Mouse (Mus musculus) heart, embryonic 12.5 days (tissue): ENCODE measurements around the gene Prkag2. TPM values are rescaled to one million over a fixed set of nuclear protein-coding genes. Genes with fewer than 3 reads are reported as not detected.

ENCODE experiments used
- ATAC-seq: fragments of 200-750 bp; cut with Nextera tagmentation; 2 replicates; pipeline ENCODE4 v1.8.0; 2017; ENCODE audit warnings: moderate TSS enrichment, moderate library complexity; ENCODE audit not compliant: insufficient number of reproducible peaks, low FRiP score
- H3K27ac ChIP-seq: fragments of 300-500 bp; sonication (generic); 2 replicates; pipeline ENCODE4 v1.5.1; 2016; ENCODE audit warnings: mild to moderate bottlenecking, moderate library complexity; ENCODE audit not compliant: poor library complexity, severe bottlenecking
- H3K27me3 ChIP-seq: fragments of 300-500 bp; sonication (generic); replicated peaks from 2 replicates; pipeline ENCODE4 v1.6.1; 2016; ENCODE audit warnings: mild to moderate bottlenecking, moderate library complexity
- H3K36me3 ChIP-seq: fragments of 300-500 bp; sonication (generic); 2 replicates; pipeline ENCODE4 v1.6.1; 2016; ENCODE audit warnings: mild to moderate bottlenecking, moderate library complexity
- H3K4me1 ChIP-seq: fragments of 300-500 bp; sonication (generic); replicated peaks from 2 replicates; pipeline ENCODE4 v1.6.1; 2016; ENCODE audit warnings: mild to moderate bottlenecking
- H3K4me2 ChIP-seq: fragments of 300-500 bp; sonication (generic); 2 replicates; pipeline ENCODE4 v1.6.1; 2016; ENCODE audit warnings: mild to moderate bottlenecking, moderate library complexity
- H3K4me3 ChIP-seq: fragments of 300-500 bp; sonication (generic); 2 replicates; pipeline ENCODE4 v1.5.1; 2016; ENCODE audit warnings: mild to moderate bottlenecking
- H3K9ac ChIP-seq: fragments of 300-500 bp; sonication (generic); 2 replicates; pipeline ENCODE4 v1.6.1; 2016; ENCODE audit warnings: mild to moderate bottlenecking, moderate library complexity
- H3K9me3 ChIP-seq: fragments of 300-500 bp; sonication (generic); replicated peaks from 2 replicates; pipeline ENCODE4 v1.6.1; 2016; ENCODE audit warnings: mild to moderate bottlenecking, moderate library complexity
- WGBS: fragments of 180-500 bp; shearing (Covaris S2); methylation state at CpG from one replicate; pipeline ENCODE4 v1.1.7; 2016; 5-methylcytosine and 5-hydroxymethylcytosine counted together
- polyA plus RNA-seq: library from polyadenylated mRNA; unstranded; fragments of >200 nt; fragmentation: Nextera tagmentation; extraction: Ambion mirVana; gene quantifications from 2 replicates; pipeline ENCODE4 v1.2.1, GENCODE M21; 2016

Prkag2 gene
- polyA plus RNA-seq, 1 experiment from 2014 or later, result 105 TPM

DNA sequence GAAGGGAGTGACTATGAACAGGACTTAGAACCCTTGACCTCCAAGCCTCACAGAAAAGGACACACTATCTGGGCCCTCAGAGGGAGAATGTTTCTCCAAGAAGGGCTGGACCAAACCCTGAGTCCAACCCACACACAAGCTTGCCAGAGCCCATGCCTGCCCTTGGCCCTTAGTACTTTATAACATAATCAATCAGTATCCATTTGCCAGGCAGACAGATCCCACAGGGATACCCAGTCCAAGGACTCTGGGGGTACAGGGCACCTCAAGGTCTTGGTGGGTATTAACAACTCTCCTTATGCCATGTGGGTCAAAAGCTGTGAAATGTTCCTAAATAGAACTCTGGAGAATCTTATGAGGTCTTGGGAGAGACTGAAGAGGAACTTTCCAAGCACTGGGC lies 5.3 kb upstream of the Prkag2 start:
- H3K9me3 ChIP-seq, result no peaks in the 10 kb centered on the region
- ATAC-seq, result no peak

DNA sequence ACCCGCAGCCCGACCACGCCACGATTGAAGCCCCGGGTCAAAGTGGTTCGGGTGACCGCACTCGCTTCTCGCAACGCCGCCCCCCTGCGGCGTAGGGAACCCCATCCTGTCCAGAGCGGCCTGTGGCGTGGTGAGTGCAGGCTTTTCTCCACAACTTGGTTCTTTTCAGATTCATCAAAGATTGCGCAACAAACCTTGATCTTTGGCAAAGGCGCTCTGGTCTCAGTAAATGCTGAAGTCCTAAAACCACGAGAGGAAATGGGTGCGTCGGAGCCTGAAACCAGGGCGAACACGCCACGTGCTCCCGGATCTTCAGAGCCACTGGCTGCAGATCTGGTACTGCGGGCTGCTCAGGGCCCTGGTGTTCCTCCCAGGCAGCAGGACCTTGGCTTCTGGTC lies 683 bp upstream of the Prkag2 start:
- H3K4me3 ChIP-seq, result peak overlapping the region; percentile 67
- H3K36me3 ChIP-seq, result no peaks in the 10 kb centered on the region
- peaks cover 24% of the 10 kb centered on the region for H3K27me3 ChIP-seq
- no peaks in the 10 kb centered on the region for H3K9me3 ChIP-seq
- under 1% methylated on average over 25 of the region's 25 CpGs for WGBS
- peak; percentile 58; the same call in 1 of the 2 replicates for ATAC-seq
- peak overlapping the region; percentile 77 for H3K9ac ChIP-seq
- peak overlapping the region; percentile 97 for H3K4me2 ChIP-seq
- no peak overlapping the region for H3K27ac ChIP-seq
- H3K4me1 ChIP-seq, result peaks cover 26% of the 10 kb centered on the region

More for the DNA sequence above, 5.3 kb upstream of the Prkag2 start:
- no peak overlapping the region for H3K4me3 ChIP-seq
- H3K4me1 ChIP-seq, result no peaks in the 10 kb centered on the region; the same call in 1 of the 2 replicates
- no peak overlapping the region for H3K9ac ChIP-seq
- H3K27ac ChIP-seq, result no peak overlapping the region
- H3K36me3 ChIP-seq, result no peaks in the 10 kb centered on the region
- H3K4me2 ChIP-seq, result no peak overlapping the region
- peaks cover 19% of the 10 kb centered on the region for H3K27me3 ChIP-seq

- WGBS, result under 1% methylated on average over 26 of the region's 26 CpGs
- no peak overlapping the region for H3K27ac ChIP-seq
These were observed 306 bp downstream of the Prkag2 start for GRCm38 (mm10) chr5:25100157-25100515.

GRCm38 (mm10) chr5:25099367-25100156 lies 880 bp downstream of the Prkag2 start:
- no peaks in the 10 kb centered on the region for H3K9me3 ChIP-seq
- no peaks in the 10 kb centered on the region for H3K36me3 ChIP-seq
- H3K4me1 ChIP-seq, result peaks cover 26% of the 10 kb centered on the region
- peak overlapping the region; percentile 67 for H3K4me3 ChIP-seq
- H3K9ac ChIP-seq, result peak overlapping the region; percentile 77
- under 1% methylated on average over 45 of the region's 45 CpGs for WGBS
- H3K4me2 ChIP-seq, result peak overlapping the region; percentile 97
- peaks cover 24% of the 10 kb centered on the region for H3K27me3 ChIP-seq
- ATAC-seq, result peak; percentile 58
- H3K27ac ChIP-seq, result no peak overlapping the region; the same call in 1 of the 2 replicates

More at GRCm38 (mm10) chr5:25100157-25100515, 306 bp downstream of the Prkag2 start:
- peak overlapping the region; percentile 77 for H3K9ac ChIP-seq
- no peaks in the 10 kb centered on the region for H3K9me3 ChIP-seq
- peaks cover 26% of the 10 kb centered on the region for H3K4me1 ChIP-seq
- peak overlapping the region; percentile 67 for H3K4me3 ChIP-seq
- ATAC-seq, result no peak
- no peaks in the 10 kb centered on the region for H3K36me3 ChIP-seq
- peaks cover 24% of the 10 kb centered on the region for H3K27me3 ChIP-seq
- peak overlapping the region; percentile 97 for H3K4me2 ChIP-seq

GRCm38 (mm10) chr5:25097891-25098290 lies 2.6 kb downstream of the Prkag2 start:
- no peak overlapping the region for H3K9ac ChIP-seq
- WGBS, result 55% methylated on average over 3 of the region's 3 CpGs
- H3K9me3 ChIP-seq, result no peaks in the 10 kb centered on the region
- no peak overlapping the region for H3K4me3 ChIP-seq
- no peak overlapping the region for H3K4me2 ChIP-seq
- ATAC-seq, result no peak
- H3K27me3 ChIP-seq, result peaks cover 24% of the 10 kb centered on the region
- H3K4me1 ChIP-seq, result peaks cover 26% of the 10 kb centered on the region
- H3K27ac ChIP-seq, result no peak overlapping the region
- H3K36me3 ChIP-seq, result no peaks in the 10 kb centered on the region

GRCm38 (mm10) chr5:25096431-25096830 lies 4.0 kb downstream of the Prkag2 start:
- H3K4me3 ChIP-seq, result no peak overlapping the region
- 59% methylated on average over 4 of the region's 4 CpGs for WGBS
- H3K27me3 ChIP-seq, result peaks cover 21% of the 10 kb centered on the region
- ATAC-seq, result no peak
- H3K4me2 ChIP-seq, result no peak overlapping the region
- no peak overlapping the region for H3K27ac ChIP-seq
- H3K36me3 ChIP-seq, result no peaks in the 10 kb centered on the region
- peaks cover 26% of the 10 kb centered on the region for H3K4me1 ChIP-seq
- no peaks in the 10 kb centered on the region for H3K9me3 ChIP-seq
- H3K9ac ChIP-seq, result no peak overlapping the region

DNA sequence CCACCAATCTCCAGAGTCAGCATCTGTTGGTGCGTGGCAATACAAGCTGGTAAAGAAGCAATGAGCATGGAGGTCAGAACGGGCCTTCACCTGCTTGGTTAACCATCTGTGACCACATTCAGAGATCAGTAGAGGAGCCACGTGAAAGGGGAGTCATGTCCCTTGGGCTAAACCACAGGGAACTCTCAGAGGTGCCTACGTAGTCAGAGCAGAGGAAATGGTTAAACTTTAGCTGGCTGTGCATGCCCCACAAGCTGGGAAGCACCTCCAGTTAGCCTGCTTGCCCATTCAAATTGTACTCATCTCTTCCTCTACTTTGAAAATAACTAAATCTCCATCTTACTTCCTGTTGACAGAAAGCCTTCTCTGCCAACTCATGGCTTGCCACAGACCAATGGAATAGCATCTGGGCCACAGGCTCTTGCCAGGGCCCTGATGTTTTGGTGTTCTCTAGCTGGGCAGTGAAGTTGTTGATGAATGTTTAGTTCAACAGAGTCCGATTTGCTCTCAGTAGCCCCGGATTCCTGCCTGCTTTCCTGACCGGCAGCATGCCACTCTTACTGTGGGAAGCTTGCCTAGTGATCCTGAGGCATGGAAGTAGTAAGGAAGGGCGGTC lies 7.7 kb downstream of the Prkag2 start:
- Histone ChIP-seq H3K4me3 (no peak overlapping the region), H3K27me3 (peaks cover 5% of the 10 kb centered on the region), H3K4me1 (peaks cover 29% of the 10 kb centered on the region), H3K4me2 (no peak overlapping the region), H3K9ac (no peak overlapping the region), H3K27ac (no peak overlapping the region), H3K9me3 (no peaks in the 10 kb centered on the region), H3K36me3 (no peaks in the 10 kb centered on the region)
- ATAC-seq, result no peak
- WGBS, result 78% methylated on average over 8 of the region's 8 CpGs

GRCm38 (mm10) chr5:25089258-25089972 lies 11.0 kb downstream of the Prkag2 start:
- Histone ChIP-seq H3K27me3 (no peaks in the 10 kb centered on the region), H3K4me2 (no peak overlapping the region), H3K4me1 (peaks cover 41% of the 10 kb centered on the region), H3K9me3 (no peaks in the 10 kb centered on the region), H3K4me3 (no peak overlapping the region), H3K36me3 (no peaks in the 10 kb centered on the region), H3K27ac (no peak overlapping the region), H3K9ac (no peak overlapping the region)
- 78% methylated on average over 6 of the region's 6 CpGs for WGBS
- ATAC-seq, result no peak

- Histone ChIP-seq H3K4me3 (no peak overlapping the region), H3K27ac (no peak overlapping the region), H3K36me3 (no peaks in the 10 kb centered on the region), H3K4me2 (no peak overlapping the region), H3K27me3 (no peaks in the 10 kb centered on the region), H3K9ac (no peak overlapping the region), H3K9me3 (no peaks in the 10 kb centered on the region), H3K4me1 (peaks cover 47% of the 10 kb centered on the region)
- WGBS, result 73% methylated on average over 4 of the region's 4 CpGs
- ATAC-seq, result no peak
These were observed 11.8 kb downstream of the Prkag2 start for GRCm38 (mm10) chr5:25088633-25089032.

DNA sequence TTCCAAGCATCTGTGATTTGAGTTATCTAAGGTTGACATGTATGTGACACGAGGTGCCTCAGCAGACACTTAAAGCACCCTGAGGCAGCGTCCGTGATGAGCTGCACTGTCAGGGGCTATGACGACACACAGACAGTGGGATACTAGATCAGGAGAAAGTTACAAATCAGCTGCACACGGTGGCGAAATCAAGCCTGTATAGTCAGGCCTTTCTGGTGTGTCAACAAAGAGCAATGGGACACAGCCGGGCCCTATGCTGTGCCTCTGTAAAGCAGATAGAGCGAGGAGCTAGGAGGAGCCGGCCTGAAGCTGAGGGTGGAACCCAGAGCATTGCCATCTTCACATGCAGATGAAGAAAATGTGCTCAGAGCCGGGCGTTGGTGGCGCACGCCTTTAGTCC lies 12.3 kb downstream of the Prkag2 start:
- Histone ChIP-seq H3K9ac (no peak overlapping the region), H3K4me1 (peaks cover 47% of the 10 kb centered on the region), H3K27me3 (no peaks in the 10 kb centered on the region), H3K27ac (no peak overlapping the region), H3K4me2 (no peak overlapping the region), H3K9me3 (no peaks in the 10 kb centered on the region), H3K36me3 (no peaks in the 10 kb centered on the region), H3K4me3 (no peak overlapping the region)
- WGBS, result 62% methylated on average over 13 of the region's 13 CpGs
- no peak for ATAC-seq

DNA sequence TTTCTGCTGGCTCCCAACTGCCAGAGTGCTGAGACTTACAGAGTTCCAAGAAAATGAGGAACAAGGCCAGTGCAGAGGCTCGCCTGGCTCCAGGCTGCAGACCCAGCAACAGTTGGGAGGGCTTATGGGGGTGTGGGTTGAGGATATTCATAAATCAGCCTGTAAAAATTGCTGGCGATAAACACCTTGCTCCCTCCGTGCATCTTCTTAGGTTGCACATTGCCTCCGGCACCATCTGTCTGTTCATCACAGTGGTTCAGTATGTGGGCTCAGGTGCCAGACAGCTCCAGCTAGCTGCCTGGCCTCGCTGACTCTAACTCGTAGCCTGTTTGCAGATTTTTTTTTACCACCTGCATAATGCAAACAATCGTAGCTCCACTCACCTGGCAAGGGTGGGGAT lies 13.4 kb downstream of the Prkag2 start:
- no peaks in the 10 kb centered on the region for H3K27me3 ChIP-seq
- no peak overlapping the region for H3K4me3 ChIP-seq
- H3K4me1 ChIP-seq, result peaks cover 53% of the 10 kb centered on the region
- no peaks in the 10 kb centered on the region for H3K9me3 ChIP-seq
- no peak overlapping the region for H3K9ac ChIP-seq
- no peak overlapping the region for H3K27ac ChIP-seq
- no peak overlapping the region for H3K4me2 ChIP-seq
- WGBS, result 91% methylated on average over 7 of the region's 7 CpGs
- no peaks in the 10 kb centered on the region for H3K36me3 ChIP-seq
- ATAC-seq, result no peak
